Mouse (Mus musculus): ENCODE measurements around the gene Tpsg1. TPM values are rescaled to one million over a fixed set of nuclear protein-coding genes. Genes with fewer than 3 reads are reported as not detected.

The Tpsg1 gene
- polyA plus RNA-seq (2015; fragmentation: Illumina TruSeq; extraction: RNeasy Lipid Tissue Mini Kit (QIAGEN cat#74804); ENCODE audit: insufficient read depth, low read depth, low replicate concordance): not detected

DNA sequence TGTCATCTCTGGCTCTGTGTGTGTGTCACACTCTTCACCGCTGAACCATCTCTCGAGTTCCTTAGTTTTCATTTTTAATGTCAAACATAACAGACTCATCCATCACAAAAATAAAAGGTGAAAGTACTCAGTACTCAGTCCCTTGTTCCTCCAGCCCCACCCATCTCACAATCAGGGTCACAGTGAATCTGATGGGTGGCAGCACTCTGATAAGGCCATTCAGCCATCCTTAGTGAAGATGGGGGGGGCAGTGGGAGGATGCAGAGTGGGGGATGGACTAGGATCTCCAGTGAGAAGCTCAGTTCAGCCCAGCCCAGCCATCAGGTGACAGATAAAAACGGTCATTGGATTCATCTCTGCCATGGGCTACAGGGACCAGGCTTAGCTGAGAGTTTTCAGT, at the start of gene Tpsg1:
Gene Tpsg1 (plus strand): TSS at position 301 of the 400 bp plus-strand sequence.

DNA sequence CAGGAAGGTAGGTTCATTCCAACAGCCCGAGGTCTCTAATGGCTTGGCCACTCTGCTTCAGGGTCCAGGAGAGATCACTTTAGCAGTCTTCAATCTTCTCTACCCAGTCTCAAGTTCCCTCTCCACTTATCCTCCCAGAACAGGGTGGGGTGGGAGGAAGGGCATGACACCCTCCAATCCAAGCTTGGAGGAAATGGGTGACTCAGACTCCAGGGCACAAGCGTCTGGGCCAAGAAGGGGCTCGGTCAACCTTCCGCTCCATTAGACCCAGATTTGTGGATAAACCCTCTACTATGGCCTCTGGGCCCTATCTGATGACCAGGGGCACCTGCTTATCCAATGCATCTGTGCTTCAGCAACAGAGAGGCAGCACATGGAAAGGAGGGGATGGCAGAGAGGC, 23.6 kb upstream of the Tpsg1 start, which contains the start of gene Tpsab1:
Gene Tpsab1 (minus strand): TSS at position 101 of the 400 bp plus-strand sequence.

DNA sequence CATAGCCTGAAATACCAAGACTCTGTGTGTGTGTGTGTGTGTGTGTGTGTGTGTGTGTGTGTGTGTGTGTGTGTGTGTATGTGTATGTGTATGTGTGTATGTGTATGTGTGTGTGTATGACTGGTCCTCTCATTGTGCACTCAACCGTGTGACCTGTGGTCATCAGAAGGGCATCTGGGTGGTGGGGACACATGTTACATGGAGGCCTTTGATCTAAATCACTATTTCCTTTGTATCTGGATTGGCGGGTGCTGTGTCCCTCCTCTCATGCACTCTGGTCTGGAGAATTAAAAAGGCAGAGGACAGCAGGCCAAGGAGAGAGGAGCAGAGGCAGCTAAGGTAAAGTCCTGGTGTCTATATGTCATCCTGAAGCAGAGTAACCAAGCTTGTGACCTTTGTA, 3.1 kb upstream of the Tpsg1 start, which contains the start of gene Tpsb2:
Gene Tpsb2 (plus strand): TSS at position 301 of the 400 bp plus-strand sequence.

Other genes starting within 250 kb of the Tpsg1 start
- not detected for gene Ptx4, start 248.5 kb upstream of the Tpsg1 start, polyA plus RNA-seq (2015; fragmentation: Illumina TruSeq; extraction: RNeasy Lipid Tissue Mini Kit (QIAGEN cat#74804); ENCODE audit: insufficient read depth, low read depth, low replicate concordance)
- 7.1 TPM for gene Clcn7, start 235.9 kb upstream of the Tpsg1 start, polyA plus RNA-seq (2015; fragmentation: Illumina TruSeq; extraction: RNeasy Lipid Tissue Mini Kit (QIAGEN cat#74804); ENCODE audit: insufficient read depth, low read depth, low replicate concordance)
- gene Ccdc154, start 206.8 kb upstream of the Tpsg1 start, polyA plus RNA-seq (2015; fragmentation: Illumina TruSeq; extraction: RNeasy Lipid Tissue Mini Kit (QIAGEN cat#74804); ENCODE audit: insufficient read depth, low read depth, low replicate concordance): not detected
- not detected for gene Gm38655, start 193.8 kb upstream of the Tpsg1 start, polyA plus RNA-seq (2015; fragmentation: Illumina TruSeq; extraction: RNeasy Lipid Tissue Mini Kit (QIAGEN cat#74804); ENCODE audit: insufficient read depth, low read depth, low replicate concordance)
- 4.7 TPM for gene BC003965, start 184.7 kb upstream of the Tpsg1 start, polyA plus RNA-seq (2015; fragmentation: Illumina TruSeq; extraction: RNeasy Lipid Tissue Mini Kit (QIAGEN cat#74804); ENCODE audit: insufficient read depth, low read depth, low replicate concordance)
- gene Unkl, start 180.9 kb upstream of the Tpsg1 start, polyA plus RNA-seq (2015; fragmentation: Illumina TruSeq; extraction: RNeasy Lipid Tissue Mini Kit (QIAGEN cat#74804); ENCODE audit: insufficient read depth, low read depth, low replicate concordance): 4.3 TPM
- 19.9 TPM for gene Gnptg, start 129.1 kb upstream of the Tpsg1 start, polyA plus RNA-seq (2015; fragmentation: Illumina TruSeq; extraction: RNeasy Lipid Tissue Mini Kit (QIAGEN cat#74804); ENCODE audit: insufficient read depth, low read depth, low replicate concordance)
- gene Tsr3, start 129.1 kb upstream of the Tpsg1 start, polyA plus RNA-seq (2015; fragmentation: Illumina TruSeq; extraction: RNeasy Lipid Tissue Mini Kit (QIAGEN cat#74804); ENCODE audit: insufficient read depth, low read depth, low replicate concordance): 11.4 TPM
- 14.6 TPM for gene Baiap3, start 112.9 kb upstream of the Tpsg1 start, polyA plus RNA-seq (2015; fragmentation: Illumina TruSeq; extraction: RNeasy Lipid Tissue Mini Kit (QIAGEN cat#74804); ENCODE audit: insufficient read depth, low read depth, low replicate concordance)
- 38.2 TPM for gene Ube2i, start 94.7 kb upstream of the Tpsg1 start, polyA plus RNA-seq (2015; fragmentation: Illumina TruSeq; extraction: RNeasy Lipid Tissue Mini Kit (QIAGEN cat#74804); ENCODE audit: insufficient read depth, low read depth, low replicate concordance)
- not detected for gene Prss34, start 70.9 kb upstream of the Tpsg1 start, polyA plus RNA-seq (2015; fragmentation: Illumina TruSeq; extraction: RNeasy Lipid Tissue Mini Kit (QIAGEN cat#74804); ENCODE audit: insufficient read depth, low read depth, low replicate concordance)
- gene Prss28, start 60.6 kb upstream of the Tpsg1 start, polyA plus RNA-seq (2015; fragmentation: Illumina TruSeq; extraction: RNeasy Lipid Tissue Mini Kit (QIAGEN cat#74804); ENCODE audit: insufficient read depth, low read depth, low replicate concordance): not detected
- gene Prss29, start 50.6 kb upstream of the Tpsg1 start, polyA plus RNA-seq (2015; fragmentation: Illumina TruSeq; extraction: RNeasy Lipid Tissue Mini Kit (QIAGEN cat#74804); ENCODE audit: insufficient read depth, low read depth, low replicate concordance): not detected
- gene Tpsab1, start 23.7 kb upstream of the Tpsg1 start, polyA plus RNA-seq (2015; fragmentation: Illumina TruSeq; extraction: RNeasy Lipid Tissue Mini Kit (QIAGEN cat#74804); ENCODE audit: insufficient read depth, low read depth, low replicate concordance): not detected
- 0.96 TPM for gene Tpsb2, start 3.0 kb upstream of the Tpsg1 start, polyA plus RNA-seq (2015; fragmentation: Illumina TruSeq; extraction: RNeasy Lipid Tissue Mini Kit (QIAGEN cat#74804); ENCODE audit: insufficient read depth, low read depth, low replicate concordance)
- 0.79 TPM for gene Cacna1h, start 64.5 kb downstream of the Tpsg1 start, polyA plus RNA-seq (2015; fragmentation: Illumina TruSeq; extraction: RNeasy Lipid Tissue Mini Kit (QIAGEN cat#74804); ENCODE audit: insufficient read depth, low read depth, low replicate concordance)
- not detected for gene Tekt4, start 85.3 kb downstream of the Tpsg1 start, polyA plus RNA-seq (2015; fragmentation: Illumina TruSeq; extraction: RNeasy Lipid Tissue Mini Kit (QIAGEN cat#74804); ENCODE audit: insufficient read depth, low read depth, low replicate concordance)
- gene Sstr5, start 128.0 kb downstream of the Tpsg1 start, polyA plus RNA-seq (2015; fragmentation: Illumina TruSeq; extraction: RNeasy Lipid Tissue Mini Kit (QIAGEN cat#74804); ENCODE audit: insufficient read depth, low read depth, low replicate concordance): not detected
- gene Sox8, start 201.4 kb downstream of the Tpsg1 start, polyA plus RNA-seq (2015; fragmentation: Illumina TruSeq; extraction: RNeasy Lipid Tissue Mini Kit (QIAGEN cat#74804); ENCODE audit: insufficient read depth, low read depth, low replicate concordance): not detected
- 6.1 TPM for gene Lmf1, start 209.8 kb downstream of the Tpsg1 start, polyA plus RNA-seq (2015; fragmentation: Illumina TruSeq; extraction: RNeasy Lipid Tissue Mini Kit (QIAGEN cat#74804); ENCODE audit: insufficient read depth, low read depth, low replicate concordance)

Measured in pancreas, adult 10 weeks (tissue).